Mouse (Mus musculus): ENCODE data around the gene Spocd1. TPM values are rescaled to one million over a fixed set of nuclear protein-coding genes. Genes with fewer than 3 reads are reported as not detected.

The Spocd1 gene
- polyA plus RNA-seq, 1 experiment from 2014 or later = 0.47 TPM

DNA sequence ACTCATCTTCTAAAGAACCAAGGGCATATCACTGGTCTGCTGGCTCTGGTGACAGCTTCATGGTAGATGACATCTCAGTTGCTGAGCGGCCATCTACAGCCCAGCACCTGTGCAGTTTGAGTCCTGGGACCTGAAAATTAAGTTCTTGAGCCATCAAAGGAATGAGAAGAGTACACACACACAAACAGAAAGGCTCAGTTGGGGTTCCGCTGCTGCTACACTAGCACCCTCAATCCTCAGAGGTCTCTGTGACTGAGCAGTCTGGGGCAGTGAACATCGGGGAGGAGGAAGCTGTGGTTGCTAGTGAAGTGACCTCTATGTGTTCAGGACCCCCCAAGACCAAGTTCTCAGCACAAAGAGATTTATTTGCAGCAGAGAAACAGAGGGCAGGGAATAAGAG is 16.1 kb upstream of the Spocd1 start:
- no peaks in the 10 kb centered on the region for H3K27me3 ChIP-seq (ENCODE audit: control insufficient read depth, insufficient read depth, low read length)
- 85% methylated on average over 3 of the region's 3 CpGs for WGBS
- ATAC-seq (ENCODE audit: insufficient number of reproducible peaks, insufficient read depth, low FRiP score, low read depth) = no peak
- no peaks in the 10 kb centered on the region for H3K9me3 ChIP-seq (ENCODE audit: control insufficient read depth, low read length)
- no peak overlapping the region for H3K4me2 ChIP-seq (ENCODE audit: low read length)
- H3K4me1 ChIP-seq (ENCODE audit: control insufficient read depth in 2 of 2, insufficient read depth in 2 of 2, low read length in 2 of 2) = peaks cover 26 to 36% of the 10 kb centered on the region in 2 experiments
- no peak overlapping the region for H3K27ac ChIP-seq (replicated peaks in 1 of 2; ENCODE audit: control insufficient read depth in 1 of 2, insufficient read depth in 1 of 2, low read depth in 2 of 2, low read length in 2 of 2)
- no peak overlapping the region for H3K9ac ChIP-seq (ENCODE audit: low read length)
- H3K4me3 ChIP-seq (ENCODE audit: control insufficient read depth in 1 of 2, insufficient read depth in 1 of 2, low read depth in 1 of 2, low read length in 2 of 2) = no peak overlapping the region
- H3K36me3 ChIP-seq (ENCODE audit: control insufficient read depth, insufficient read depth, low read length) = no peaks in the 10 kb centered on the region

DNA sequence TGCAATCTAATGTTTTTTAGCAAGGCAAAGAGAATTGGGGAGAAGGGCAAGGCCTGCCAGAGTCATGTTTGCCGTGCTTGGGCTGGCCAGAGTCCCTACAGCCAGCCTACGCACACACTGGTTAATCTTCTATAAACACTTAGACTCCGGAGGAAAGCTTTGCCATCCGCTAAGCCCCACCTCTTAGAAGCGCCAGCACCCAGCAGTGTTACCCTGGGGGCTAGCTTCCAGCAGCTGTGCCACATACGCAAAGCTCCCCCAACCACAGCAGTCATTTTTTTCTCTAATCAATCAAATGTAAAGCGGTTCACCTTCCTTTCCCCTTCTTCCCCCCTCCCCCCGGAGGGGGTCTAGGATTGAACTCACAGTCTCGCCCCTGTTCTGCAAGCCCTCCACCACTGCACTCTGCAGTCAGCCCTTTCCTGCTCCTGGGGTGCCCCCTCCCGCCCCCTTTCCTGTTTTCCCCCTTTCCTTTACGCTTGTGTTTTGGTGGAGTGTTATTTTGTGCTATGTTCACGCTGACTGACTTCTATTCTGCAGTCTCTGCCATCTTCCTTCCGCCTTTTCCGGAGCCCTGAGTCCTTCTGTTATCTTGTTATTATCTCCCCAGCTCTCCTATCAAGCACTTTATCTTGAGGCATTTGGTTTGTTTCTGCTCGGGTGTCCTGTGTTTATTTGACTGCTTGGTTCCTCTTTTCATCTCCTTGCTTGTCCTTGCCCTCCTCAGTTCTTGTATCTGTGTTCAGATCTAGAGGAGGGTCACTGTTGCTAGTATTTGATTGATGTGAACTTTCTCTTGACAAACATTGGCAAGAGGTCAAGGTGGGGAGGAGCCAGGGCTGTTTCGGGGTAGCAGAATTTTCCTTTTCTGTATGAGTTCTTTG is 15.0 kb upstream of the Spocd1 start:
- 11% methylated on average over 16 of the region's 16 CpGs for WGBS
- Histone ChIP-seq H3K27me3 (ENCODE audit: control insufficient read depth, insufficient read depth, low read length) (no peaks in the 10 kb centered on the region), H3K36me3 (ENCODE audit: control insufficient read depth, insufficient read depth, low read length) (no peaks in the 10 kb centered on the region), H3K4me3 (ENCODE audit: control insufficient read depth in 1 of 2, insufficient read depth in 1 of 2, low read depth in 1 of 2, low read length in 2 of 2) (peak overlapping the region; percentile 11 to 15; a peak in 3 of 4 replicates), H3K4me2 (ENCODE audit: low read length) (peak overlapping the region; percentile 61), H3K4me1 (ENCODE audit: control insufficient read depth in 2 of 2, insufficient read depth in 2 of 2, low read length in 2 of 2) (peaks cover 26 to 37% of the 10 kb centered on the region in 2 experiments), H3K9me3 (ENCODE audit: control insufficient read depth, low read length) (no peaks in the 10 kb centered on the region), H3K27ac (replicated peaks in 1 of 2; ENCODE audit: control insufficient read depth in 1 of 2, insufficient read depth in 1 of 2, low read depth in 2 of 2, low read length in 2 of 2) (peak overlapping the region; percentile 27 to 59; a peak in 1 of 4 replicates), H3K9ac (ENCODE audit: low read length) (peak overlapping the region; percentile 65)
- no peak for ATAC-seq (ENCODE audit: insufficient number of reproducible peaks, insufficient read depth, low FRiP score, low read depth)

DNA sequence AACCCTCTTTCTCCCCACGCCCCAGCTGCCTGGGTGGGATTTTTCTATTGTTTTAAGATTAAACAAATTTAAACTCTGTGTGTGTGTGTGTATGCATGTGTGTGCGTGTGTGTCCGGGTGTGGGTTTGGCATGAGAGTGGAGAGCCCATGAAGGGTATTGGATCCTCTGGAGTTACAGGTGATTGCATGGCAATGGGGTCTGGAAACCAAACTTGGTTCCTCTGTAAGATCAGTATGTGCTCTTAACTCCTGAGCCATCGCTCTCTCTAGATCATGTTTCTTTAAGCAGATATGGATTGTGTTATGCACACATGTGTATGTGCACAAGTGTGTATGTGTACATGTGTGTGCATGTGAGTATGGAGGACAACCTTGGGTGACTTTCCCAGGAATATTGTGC is 14.4 kb upstream of the Spocd1 start:
- H3K27ac ChIP-seq (replicated peaks in 1 of 2; ENCODE audit: control insufficient read depth in 1 of 2, insufficient read depth in 1 of 2, low read depth in 2 of 2, low read length in 2 of 2) = no peak overlapping the region
- H3K36me3 ChIP-seq (ENCODE audit: control insufficient read depth, insufficient read depth, low read length) = no peaks in the 10 kb centered on the region
- no peaks in the 10 kb centered on the region for H3K9me3 ChIP-seq (ENCODE audit: control insufficient read depth, low read length)
- no peak overlapping the region for H3K4me3 ChIP-seq (ENCODE audit: control insufficient read depth in 1 of 2, insufficient read depth in 1 of 2, low read depth in 1 of 2, low read length in 2 of 2)
- no peak for ATAC-seq (ENCODE audit: insufficient number of reproducible peaks, insufficient read depth, low FRiP score, low read depth)
- no peak overlapping the region for H3K9ac ChIP-seq (ENCODE audit: low read length)
- no peak overlapping the region for H3K4me2 ChIP-seq (ENCODE audit: low read length)
- H3K4me1 ChIP-seq (ENCODE audit: control insufficient read depth in 2 of 2, insufficient read depth in 2 of 2, low read length in 2 of 2) = peaks cover 19 to 31% of the 10 kb centered on the region in 2 experiments
- H3K27me3 ChIP-seq (ENCODE audit: control insufficient read depth, insufficient read depth, low read length) = no peaks in the 10 kb centered on the region
- whole genome bisulfite sequencing = 86% methylated on average over 4 of the region's 4 CpGs

DNA sequence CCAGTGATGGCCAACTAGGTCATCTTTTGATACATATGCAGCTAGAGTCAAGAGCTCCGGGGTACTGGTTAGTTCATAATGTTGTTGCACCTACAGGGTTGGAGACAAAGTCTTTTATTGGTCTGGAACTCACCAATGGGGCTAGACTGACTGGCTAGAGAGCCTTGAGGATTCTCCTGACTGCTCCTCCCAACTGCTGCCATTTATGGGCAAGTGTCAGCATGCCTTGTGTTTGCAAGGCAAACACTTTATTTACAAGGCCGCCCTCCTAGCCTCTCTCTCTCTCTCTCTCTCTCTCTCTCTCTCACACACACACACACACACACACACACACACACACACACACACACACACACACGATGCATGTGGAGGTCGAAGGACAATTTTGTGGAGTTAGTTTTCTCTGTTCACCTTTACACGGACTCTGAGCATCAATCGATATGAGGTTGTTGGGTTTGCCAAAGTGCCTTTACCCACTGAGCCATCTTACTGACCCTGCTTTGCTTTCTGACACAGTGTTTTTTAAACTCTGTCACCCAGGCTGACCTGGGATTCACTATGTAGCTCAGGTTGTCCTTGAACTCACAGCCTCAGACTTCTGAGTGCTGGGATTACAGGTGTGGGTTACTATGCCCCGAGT is 13.6 kb upstream of the Spocd1 start:
- 90% methylated on average over 7 of the region's 7 CpGs for WGBS
- Histone ChIP-seq H3K4me1 (ENCODE audit: control insufficient read depth in 2 of 2, insufficient read depth in 2 of 2, low read length in 2 of 2) (peaks cover 22 to 31% of the 10 kb centered on the region in 2 experiments), H3K4me3 (ENCODE audit: control insufficient read depth in 1 of 2, insufficient read depth in 1 of 2, low read depth in 1 of 2, low read length in 2 of 2) (no peak overlapping the region), H3K36me3 (ENCODE audit: control insufficient read depth, insufficient read depth, low read length) (no peaks in the 10 kb centered on the region), H3K4me2 (ENCODE audit: low read length) (no peak overlapping the region), H3K9ac (ENCODE audit: low read length) (no peak overlapping the region), H3K9me3 (ENCODE audit: control insufficient read depth, low read length) (no peaks in the 10 kb centered on the region), H3K27ac (replicated peaks in 1 of 2; ENCODE audit: control insufficient read depth in 1 of 2, insufficient read depth in 1 of 2, low read depth in 2 of 2, low read length in 2 of 2) (no peak overlapping the region), H3K27me3 (ENCODE audit: control insufficient read depth, insufficient read depth, low read length) (no peaks in the 10 kb centered on the region)
- no peak for ATAC-seq (ENCODE audit: insufficient number of reproducible peaks, insufficient read depth, low FRiP score, low read depth)

DNA sequence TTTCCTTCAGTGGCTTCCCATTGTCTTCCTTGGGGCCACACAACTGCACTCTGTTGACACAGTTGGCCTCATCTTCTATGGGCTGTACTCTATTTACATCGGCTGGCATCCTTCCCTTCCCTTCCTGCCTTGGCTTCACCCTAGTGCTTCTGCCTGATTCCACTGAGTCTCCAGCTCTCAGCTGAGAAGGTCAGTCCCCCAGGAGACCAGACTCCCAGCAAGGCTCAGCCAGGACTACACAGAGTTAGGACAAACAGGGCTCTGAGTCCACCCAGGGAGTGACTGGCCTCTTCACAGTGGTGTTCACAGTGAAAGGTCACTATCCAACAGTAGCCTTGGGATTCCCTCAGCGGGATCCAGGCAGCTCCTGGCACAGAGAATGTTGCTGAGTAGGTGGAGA is 12.9 kb upstream of the Spocd1 start:
- no peaks in the 10 kb centered on the region for H3K36me3 ChIP-seq (ENCODE audit: control insufficient read depth, insufficient read depth, low read length)
- no peaks in the 10 kb centered on the region for H3K27me3 ChIP-seq (ENCODE audit: control insufficient read depth, insufficient read depth, low read length)
- ATAC-seq (ENCODE audit: insufficient number of reproducible peaks, insufficient read depth, low FRiP score, low read depth) = no peak
- H3K4me1 ChIP-seq (ENCODE audit: control insufficient read depth in 2 of 2, insufficient read depth in 2 of 2, low read length in 2 of 2) = peaks cover 29 to 37% of the 10 kb centered on the region in 2 experiments
- H3K4me3 ChIP-seq (ENCODE audit: control insufficient read depth in 1 of 2, insufficient read depth in 1 of 2, low read depth in 1 of 2, low read length in 2 of 2) = no peak overlapping the region
- H3K4me2 ChIP-seq (ENCODE audit: low read length) = no peak overlapping the region
- no peaks in the 10 kb centered on the region for H3K9me3 ChIP-seq (ENCODE audit: control insufficient read depth, low read length)
- H3K27ac ChIP-seq (replicated peaks in 1 of 2; ENCODE audit: control insufficient read depth in 1 of 2, insufficient read depth in 1 of 2, low read depth in 2 of 2, low read length in 2 of 2) = peak overlapping the region; percentile 2 to 28; a peak in 1 of 4 replicates
- 22% methylated on average over 2 of the region's 2 CpGs for WGBS
- no peak overlapping the region for H3K9ac ChIP-seq (ENCODE audit: low read length)

DNA sequence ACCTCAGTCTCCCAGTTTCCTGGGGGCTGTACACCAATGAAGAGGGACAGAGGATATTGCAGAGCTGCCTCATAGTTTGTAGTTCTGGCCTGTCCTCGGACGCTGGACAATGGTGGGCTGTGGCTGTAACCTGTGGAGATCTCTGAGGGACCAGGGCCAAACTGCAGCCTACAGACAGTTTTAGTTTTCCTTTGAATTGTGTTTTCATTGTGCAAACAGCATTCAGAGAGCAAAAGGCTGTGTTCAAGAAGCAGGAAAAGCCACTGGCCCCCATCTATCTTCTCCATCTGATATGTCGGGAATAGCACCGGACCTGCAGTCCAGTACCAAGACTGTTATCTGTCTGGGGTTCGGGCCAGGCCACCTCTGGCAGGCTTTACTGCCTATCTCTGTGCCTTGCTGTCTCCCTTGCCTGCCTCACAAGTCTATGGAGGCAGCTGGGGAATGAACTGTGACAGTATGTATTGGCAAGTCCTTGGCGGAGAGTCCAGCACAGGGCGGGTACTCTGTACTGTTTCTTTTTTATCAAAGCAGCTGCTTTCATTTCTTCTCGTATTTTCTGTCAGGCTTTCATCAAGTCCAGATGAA is 11.9 kb upstream of the Spocd1 start:
- Histone ChIP-seq H3K4me2 (ENCODE audit: low read length) (peak overlapping the region; percentile 37), H3K9ac (ENCODE audit: low read length) (peak overlapping the region; percentile 58; the same call in 1 of the 2 replicates), H3K9me3 (ENCODE audit: control insufficient read depth, low read length) (no peaks in the 10 kb centered on the region), H3K36me3 (ENCODE audit: control insufficient read depth, insufficient read depth, low read length) (no peaks in the 10 kb centered on the region), H3K4me3 (ENCODE audit: control insufficient read depth in 1 of 2, insufficient read depth in 1 of 2, low read depth in 1 of 2, low read length in 2 of 2) (peak overlapping the region in 1 of 2 experiments; percentile 2; a peak in 1 of 4 replicates), H3K27ac (replicated peaks in 1 of 2; ENCODE audit: control insufficient read depth in 1 of 2, insufficient read depth in 1 of 2, low read depth in 2 of 2, low read length in 2 of 2) (peak overlapping the region; percentile 41 to 56), H3K27me3 (ENCODE audit: control insufficient read depth, insufficient read depth, low read length) (no peaks in the 10 kb centered on the region), H3K4me1 (ENCODE audit: control insufficient read depth in 2 of 2, insufficient read depth in 2 of 2, low read length in 2 of 2) (peaks cover 38 to 47% of the 10 kb centered on the region in 2 experiments)
- ATAC-seq (ENCODE audit: insufficient number of reproducible peaks, insufficient read depth, low FRiP score, low read depth) = no peak
- 26% methylated on average over 8 of the region's 8 CpGs for WGBS

DNA sequence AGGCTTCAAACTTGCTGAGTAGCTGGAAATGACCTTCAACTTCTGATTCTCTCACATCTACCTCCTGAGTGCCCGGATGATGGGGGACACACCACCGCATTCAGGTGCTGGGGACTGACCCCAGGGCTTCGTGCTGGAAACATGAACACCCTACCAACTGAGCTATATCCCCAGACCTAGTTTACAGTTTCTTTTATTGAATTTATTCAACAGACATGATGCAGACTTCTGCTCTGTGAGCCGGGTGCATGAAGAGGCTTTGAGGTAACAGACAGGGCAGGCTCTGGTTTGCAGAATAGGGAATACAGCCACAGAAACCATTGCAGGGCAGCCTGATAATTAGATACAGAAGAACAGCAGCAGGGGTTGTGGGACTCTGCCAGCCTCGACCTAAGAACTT is 10.6 kb upstream of the Spocd1 start:
- WGBS = 80% methylated on average over 5 of the region's 5 CpGs
- no peaks in the 10 kb centered on the region for H3K27me3 ChIP-seq (ENCODE audit: control insufficient read depth, insufficient read depth, low read length)
- no peak overlapping the region for H3K4me3 ChIP-seq (ENCODE audit: control insufficient read depth in 1 of 2, insufficient read depth in 1 of 2, low read depth in 1 of 2, low read length in 2 of 2)
- no peak overlapping the region for H3K27ac ChIP-seq (replicated peaks in 1 of 2; ENCODE audit: control insufficient read depth in 1 of 2, insufficient read depth in 1 of 2, low read depth in 2 of 2, low read length in 2 of 2)
- H3K36me3 ChIP-seq (ENCODE audit: control insufficient read depth, insufficient read depth, low read length) = no peaks in the 10 kb centered on the region
- H3K4me2 ChIP-seq (ENCODE audit: low read length) = no peak overlapping the region
- no peaks in the 10 kb centered on the region for H3K9me3 ChIP-seq (ENCODE audit: control insufficient read depth, low read length)
- ATAC-seq (ENCODE audit: insufficient number of reproducible peaks, insufficient read depth, low FRiP score, low read depth) = no peak
- H3K9ac ChIP-seq (ENCODE audit: low read length) = no peak overlapping the region
- peaks cover 38 to 50% of the 10 kb centered on the region in 2 experiments for H3K4me1 ChIP-seq (ENCODE audit: control insufficient read depth in 2 of 2, insufficient read depth in 2 of 2, low read length in 2 of 2)

Measured in heart, embryonic 14.5 days (tissue).